Mouse (Mus musculus) layer of hippocampus, postnatal 10 days (tissue): Measurements from ENCODE around the gene Atg16l2. TPM values are rescaled to one million over a fixed set of nuclear protein-coding genes. Genes with fewer than 3 reads are reported as not detected.

ENCODE experiments used
- DNase-seq, 2 experiments: peaks; one replicate each; pipeline ENCODE4 v3.0.0; 2021; ENCODE audit warnings: low spot score in 2 of 2
- total RNA-seq, 2 experiments: library from RNA; stranded (reverse); gene quantifications; 2 replicates each; pipeline ENCODE4 v1.2.3; 2021

The Atg16l2 gene
- total RNA-seq, 2 experiments from 2014 or later: 42.3 to 50.3 TPM

- no peak for DNase-seq
Measured at GRCm38 (mm10) chr7:101323141-101323594, 21.1 kb upstream of the Atg16l2 start.

- peak in 1 of 2 experiments; percentile 45 for DNase-seq
Measured at GRCm38 (mm10) chr7:101321218-101321827, 19.3 kb upstream of the Atg16l2 start.

GRCm38 (mm10) chr7:101320399-101321217 lies 18.6 kb upstream of the Atg16l2 start:
- peak in 1 of 2 experiments; percentile 44 for DNase-seq

- no peak for DNase-seq
Measured at GRCm38 (mm10) chr7:101319796-101320195, 17.7 kb upstream of the Atg16l2 start.

- DNase-seq: no peak
Measured at GRCm38 (mm10) chr7:101318848-101319247, 16.8 kb upstream of the Atg16l2 start.

- DNase-seq: no peak
Measured at GRCm38 (mm10) chr7:101317014-101317413, 15.0 kb upstream of the Atg16l2 start, which contains the start of gene Stard10. Gene Stard10 (plus strand): TSS chr7:101317086.

GRCm38 (mm10) chr7:101316591-101317001 lies 14.5 kb upstream of the Atg16l2 start:
- no peak for DNase-seq

GRCm38 (mm10) chr7:101315699-101316098 lies 13.6 kb upstream of the Atg16l2 start:
- DNase-seq: no peak

GRCm38 (mm10) chr7:101314396-101314795 lies 12.3 kb upstream of the Atg16l2 start:
- DNase-seq: no peak

- DNase-seq: no peak
Measured at GRCm38 (mm10) chr7:101313033-101313432, 11.0 kb upstream of the Atg16l2 start.

GRCm38 (mm10) chr7:101311061-101311460 lies 9.0 kb upstream of the Atg16l2 start:
- DNase-seq: no peak

GRCm38 (mm10) chr7:101310327-101311028 lies 8.4 kb upstream of the Atg16l2 start:
- peak; percentile 97 to 98 for DNase-seq

- no peak for DNase-seq
Measured at GRCm38 (mm10) chr7:101309985-101310326, 7.9 kb upstream of the Atg16l2 start.

- no peak for DNase-seq
Measured at GRCm38 (mm10) chr7:101306841-101307240, 4.8 kb upstream of the Atg16l2 start.

GRCm38 (mm10) chr7:101302691-101303090 lies 640 bp upstream of the Atg16l2 start:
- DNase-seq: no peak

- no peak for DNase-seq
Measured at GRCm38 (mm10) chr7:101301361-101301880, 630 bp downstream of the Atg16l2 start.

- no peak for DNase-seq
Measured at GRCm38 (mm10) chr7:101298375-101298774, 3.7 kb downstream of the Atg16l2 start.

- no peak for DNase-seq
Measured at GRCm38 (mm10) chr7:101297023-101297405, 5.0 kb downstream of the Atg16l2 start.

- DNase-seq: peak; percentile 82 to 88
Measured at GRCm38 (mm10) chr7:101296252-101297022, 5.6 kb downstream of the Atg16l2 start.

GRCm38 (mm10) chr7:101295438-101295837 lies 6.6 kb downstream of the Atg16l2 start:
- no peak for DNase-seq

- no peak for DNase-seq
Measured at GRCm38 (mm10) chr7:101293611-101294010, 8.4 kb downstream of the Atg16l2 start.
